Mouse (Mus musculus) forebrain, postnatal 0 days (tissue): ENCODE measurements at regions not wholly inside any gene's neighbourhood (a gene's known extent, or its start where the extent isn't known, plus 50 kb on each side); places are given as distances from the start of the nearest gene placed in this dataset.
"Not testable (repeated sequence)": the region's sequence is repeated elsewhere in the genome, so short reads cannot be mapped to it uniquely, and the experiment has no call there.

Experiments
- ATAC-seq: fragments of 200-750 bp; cut with Nextera tagmentation; 2 replicates; pipeline ENCODE4 v1.8.0; 2017; ENCODE audit warnings: mild to moderate bottlenecking, moderate library complexity
- DNase-seq: peaks from one replicate; pipeline ENCODE4 v3.0.0-alpha.2; 2015
- H3K27ac ChIP-seq: fragments of 300-500 bp; sonication (generic); 2 replicates; pipeline ENCODE4 v1.5.1; 2014; ENCODE audit warnings: low read depth, mild to moderate bottlenecking, antibody characterized with exemption, low read length, moderate library complexity, mixed read lengths
- H3K27me3 ChIP-seq: fragments of 300-500 bp; sonication (generic); 2 replicates; pipeline ENCODE4 v1.6.1; 2014; ENCODE audit warnings: mild to moderate bottlenecking, low read length, mixed read lengths; ENCODE audit not compliant: insufficient read depth
- H3K36me3 ChIP-seq: fragments of 300-500 bp; sonication (generic); 2 replicates; pipeline ENCODE4 v1.6.1; 2014; ENCODE audit warnings: mild to moderate bottlenecking, moderate library complexity; ENCODE audit not compliant: insufficient read depth
- H3K4me1 ChIP-seq: fragments of 300-500 bp; sonication (generic); 2 replicates; pipeline ENCODE4 v1.6.1; 2014; ENCODE audit warnings: antibody characterized with exemption; ENCODE audit not compliant: insufficient read depth
- H3K4me2 ChIP-seq: fragments of 300-500 bp; sonication (generic); 2 replicates; pipeline ENCODE4 v1.6.1; 2014; ENCODE audit warnings: low read depth, mild to moderate bottlenecking, moderate library complexity
- H3K4me3 ChIP-seq: fragments of 300-500 bp; sonication (generic); 2 replicates; pipeline ENCODE4 v1.5.1; 2014; ENCODE audit warnings: low read depth, low read length, mixed read lengths
- H3K9ac ChIP-seq: fragments of 300-500 bp; sonication (generic); 2 replicates; pipeline ENCODE4 v1.6.1; 2014; ENCODE audit warnings: mild to moderate bottlenecking
- H3K9me3 ChIP-seq: fragments of 300-500 bp; sonication (generic); 2 replicates; pipeline ENCODE4 v1.6.1; 2016; ENCODE audit warnings: low read length
- CTCF ChIP-seq: sonication (generic); IDR thresholded peaks from 2 replicates; pipeline ENCODE4 v1.5.1; 2016; ENCODE audit warnings: antibody characterized with exemption, control low read depth, low read depth
- WGBS: fragments of 180-500 bp; shearing (Covaris S2); extraction: QIAGEN DNeasy Blood & Tissue Kit; methylation state at CpG from one replicate; pipeline ENCODE4 v1.1.7; 2014; 5-methylcytosine and 5-hydroxymethylcytosine counted together

GRCm38 (mm10) chr4:66691598-66692220 is 135.7 kb upstream of the Tlr4 start:
- Histone ChIP-seq H3K27ac (no peak overlapping the region), H3K36me3 (no peaks in the 10 kb centered on the region), H3K9ac (no peak overlapping the region), H3K4me1 (no peaks in the 10 kb centered on the region), H3K9me3 (no peaks in the 10 kb centered on the region), H3K4me2 (no peak overlapping the region), H3K4me3 (no peak overlapping the region), H3K27me3 (no peaks in the 10 kb centered on the region)
- TF ChIP-seq CTCF = no peak
- WGBS = 16% methylated on average over 5 of the region's 5 CpGs
- DNase-seq (no peak), ATAC-seq (no peak)

- 61% methylated on average over 4 of the region's 4 CpGs for WGBS
- no peak overlapping the region for H3K4me2 ChIP-seq
- H3K27me3 ChIP-seq = no peaks in the 10 kb centered on the region
- H3K27ac ChIP-seq = no peak overlapping the region
- no peaks in the 10 kb centered on the region for H3K36me3 ChIP-seq
- H3K4me3 ChIP-seq = no peak overlapping the region
- DNase-seq = no peak
- 0 out of 2 replicates have a peak, but pooled peaks have one; percentile 38 for ATAC-seq
- H3K9me3 ChIP-seq = no peaks in the 10 kb centered on the region
- H3K9ac ChIP-seq = no peak overlapping the region
- no peaks in the 10 kb centered on the region for H3K4me1 ChIP-seq
- no peak for TF ChIP-seq CTCF
Observed at GRCm38 (mm10) chr4:66693982-66694578, 133.3 kb upstream of the Tlr4 start.

GRCm38 (mm10) chr4:66715821-66716760 is 111.3 kb upstream of the Tlr4 start:
- ATAC-seq (peak; percentile 85), DNase-seq (peak; percentile 21)
- 78% methylated on average over 6 of the region's 6 CpGs for WGBS
- no peaks in the 10 kb centered on the region for H3K27me3 ChIP-seq
- no peak overlapping the region for H3K27ac ChIP-seq
- no peak overlapping the region for H3K9ac ChIP-seq
- no peaks in the 10 kb centered on the region for H3K9me3 ChIP-seq
- no peak overlapping the region for H3K4me2 ChIP-seq
- no peak for TF ChIP-seq CTCF
- no peaks in the 10 kb centered on the region for H3K4me1 ChIP-seq
- no peaks in the 10 kb centered on the region for H3K36me3 ChIP-seq
- no peak overlapping the region for H3K4me3 ChIP-seq

- Histone ChIP-seq H3K9me3 (no peaks in the 10 kb centered on the region), H3K9ac (no peak overlapping the region), H3K27me3 (no peaks in the 10 kb centered on the region), H3K4me1 (no peaks in the 10 kb centered on the region), H3K36me3 (no peaks in the 10 kb centered on the region), H3K4me3 (no peak overlapping the region), H3K27ac (no peak overlapping the region), H3K4me2 (no peak overlapping the region)
- WGBS = 18% methylated on average over 2 of the region's 2 CpGs
- no peak for ATAC-seq
- no peak for TF ChIP-seq CTCF
- no peak for DNase-seq
Observed at GRCm38 (mm10) chr4:66737407-66737806, 90.0 kb upstream of the Tlr4 start.

- not testable (repeated sequence) for H3K9me3 ChIP-seq, H3K36me3 ChIP-seq, ATAC-seq, H3K4me3 ChIP-seq, DNase-seq, H3K4me1 ChIP-seq, H3K27ac ChIP-seq, H3K9ac ChIP-seq, H3K4me2 ChIP-seq, H3K27me3 ChIP-seq
- 97% methylated on average over 19 of the region's 19 CpGs for WGBS
Observed at GRCm38 (mm10) chr4:66743421-66743820, 84.0 kb upstream of the Tlr4 start.

GRCm38 (mm10) chr4:66768762-66769161 is 58.6 kb upstream of the Tlr4 start:
- no peaks in the 10 kb centered on the region for H3K36me3 ChIP-seq
- no peak overlapping the region for H3K4me3 ChIP-seq
- no peak overlapping the region for H3K9ac ChIP-seq
- H3K4me2 ChIP-seq = no peak overlapping the region
- TF ChIP-seq CTCF = peak; percentile 95
- ATAC-seq (peak; percentile 69; the same call in 1 of the 2 replicates), DNase-seq (peak; percentile 89)
- H3K27me3 ChIP-seq = no peaks in the 10 kb centered on the region
- no peak overlapping the region for H3K27ac ChIP-seq
- H3K4me1 ChIP-seq = no peaks in the 10 kb centered on the region
- H3K9me3 ChIP-seq = no peaks in the 10 kb centered on the region
- 27% methylated on average over 4 of the region's 4 CpGs for WGBS
